Mouse (Mus musculus) kidney, adult 2 months (tissue): ENCODE results near the gene Rai1. TPM values are rescaled to one million over a fixed set of nuclear protein-coding genes. Genes with fewer than 3 reads are reported as not detected.

ENCODE experiments used
- DNase-seq: peaks from one replicate; pipeline ENCODE4 v3.0.0; 2021
- H3K27ac ChIP-seq: fragments of 200-500 bp; 2 replicates; pipeline ENCODE4 v1.5.1; 2012; ENCODE audit warnings: low read depth, low read length, control low read depth, inconsistent platforms; ENCODE audit not compliant: insufficient read depth
- H3K27me3 ChIP-seq: fragments of 200-500 bp; replicated peaks from 2 replicates; pipeline ENCODE4 v1.6.1; 2012; ENCODE audit warnings: mild to moderate bottlenecking, moderate library complexity, low read length, inconsistent platforms; ENCODE audit not compliant: control insufficient read depth, insufficient read depth
- H3K36me3 ChIP-seq: fragments of 200-500 bp; 2 replicates; pipeline ENCODE4 v1.6.1; 2012; ENCODE audit warnings: mild to moderate bottlenecking, moderate library complexity, low read length, inconsistent platforms; ENCODE audit not compliant: control insufficient read depth, insufficient read depth
- H3K4me1 ChIP-seq: fragments of 200-500 bp; 2 replicates; pipeline ENCODE4 v1.6.1; 2011; ENCODE audit warnings: low read length; ENCODE audit not compliant: control insufficient read depth, insufficient read depth
- H3K4me3 ChIP-seq: fragments of 200-500 bp; 2 replicates; pipeline ENCODE4 v1.5.1; 2011; ENCODE audit warnings: mild to moderate bottlenecking, low read depth, low read length, control low read depth; ENCODE audit not compliant: insufficient read depth
- CTCF ChIP-seq: fragments of 200-500 bp; conservative IDR thresholded peaks from 2 replicates; pipeline ENCODE4 v1.5.1; 2011; ENCODE audit warnings: low read depth, mild to moderate bottlenecking, control low read depth, low read length, moderate library complexity, mixed read lengths; ENCODE audit not compliant: insufficient read depth, insufficient read length
- POLR2A ChIP-seq: fragments of 200-500 bp; IDR thresholded peaks from one replicate; pipeline ENCODE4 v1.6.1; 2011; ENCODE audit warnings: low read depth, low read length, control low read depth
- WGBS: fragments of 180-500 bp; shearing (Covaris S2); methylation state at CpG from one replicate; pipeline ENCODE4 v1.1.7; 2018; 5-methylcytosine and 5-hydroxymethylcytosine counted together
- polyA plus RNA-seq: library from polyadenylated mRNA; depleted of rRNA; stranded (reverse); fragments of >200 nt; gene quantifications from 2 replicates; pipeline ENCODE4 v1.2.3, GENCODE M21; 2012; rRNA removed

Gene Rai1
- polyA plus RNA-seq, 1 experiment, result 26.1 TPM

DNA sequence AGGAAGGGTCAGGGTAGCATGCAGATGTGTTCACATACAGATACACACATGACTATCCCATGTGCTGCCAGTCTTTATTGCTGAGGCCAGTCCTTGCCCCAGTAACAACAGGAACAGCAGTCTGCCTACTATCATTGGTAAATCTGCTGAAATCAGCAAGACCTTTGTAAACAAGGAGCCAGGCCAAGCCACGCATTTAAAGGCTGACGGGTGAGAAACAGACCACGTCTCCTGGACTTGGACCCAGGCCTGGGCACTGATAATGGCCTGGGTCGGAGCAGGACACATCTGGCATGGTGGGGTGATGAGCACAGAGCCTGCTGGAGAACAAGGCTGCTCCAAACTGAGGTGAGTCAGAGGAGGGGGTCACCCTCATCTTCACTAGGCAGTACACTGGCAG is 135.7 kb downstream of the Rai1 start:
- H3K4me3 ChIP-seq, result no peak overlapping the region
- WGBS, result 65% methylated on average over 4 of the region's 4 CpGs
- H3K36me3 ChIP-seq, result no peaks in the 10 kb centered on the region; the same call in none of the 2 replicates
- H3K27me3 ChIP-seq, result no peaks in the 10 kb centered on the region
- no peak overlapping the region for H3K27ac ChIP-seq
- no peaks in the 10 kb centered on the region for H3K4me1 ChIP-seq
- no peak for TF ChIP-seq CTCF
- TF ChIP-seq POLR2A, result no peak
- no peak for DNase-seq

DNA sequence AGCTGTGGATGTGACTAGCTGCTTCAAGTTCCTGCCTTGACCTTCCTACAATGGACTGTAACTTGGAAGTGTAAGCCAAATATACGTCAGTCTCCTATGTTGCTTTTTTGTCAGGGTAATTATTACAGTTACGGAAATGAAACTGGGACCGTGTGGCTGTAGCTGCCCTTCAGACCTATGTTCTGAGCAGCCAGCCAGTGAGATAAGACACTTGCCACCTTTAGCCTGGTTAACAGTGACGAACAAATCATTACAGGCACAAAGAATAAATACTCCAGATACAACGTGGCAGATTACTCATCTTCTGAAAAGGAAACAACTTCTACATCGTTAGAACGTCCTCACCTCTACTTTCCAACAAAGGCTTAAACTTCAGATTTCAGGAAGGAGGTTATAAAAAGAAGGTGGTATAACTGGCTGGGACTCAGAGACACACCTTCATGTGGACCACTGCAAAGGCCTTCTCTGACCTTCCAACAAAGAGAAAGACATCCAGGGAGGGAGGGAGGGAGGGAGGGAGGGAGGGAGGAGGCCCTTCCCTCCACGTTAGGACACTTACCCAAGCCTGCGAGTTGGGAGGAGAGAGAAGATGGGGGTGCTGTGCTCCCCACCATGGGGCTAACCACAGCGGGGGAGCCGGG is 139.8 kb downstream of the Rai1 start:
- no peak for DNase-seq
- H3K27ac ChIP-seq, result no peak overlapping the region
- H3K27me3 ChIP-seq, result no peaks in the 10 kb centered on the region
- 72% methylated on average over 11 of the region's 11 CpGs for WGBS
- no peaks in the 10 kb centered on the region for H3K4me1 ChIP-seq
- H3K4me3 ChIP-seq, result no peak overlapping the region
- no peaks in the 10 kb centered on the region; the same call in none of the 2 replicates for H3K36me3 ChIP-seq
- TF ChIP-seq CTCF (no peak), POLR2A (no peak)

DNA sequence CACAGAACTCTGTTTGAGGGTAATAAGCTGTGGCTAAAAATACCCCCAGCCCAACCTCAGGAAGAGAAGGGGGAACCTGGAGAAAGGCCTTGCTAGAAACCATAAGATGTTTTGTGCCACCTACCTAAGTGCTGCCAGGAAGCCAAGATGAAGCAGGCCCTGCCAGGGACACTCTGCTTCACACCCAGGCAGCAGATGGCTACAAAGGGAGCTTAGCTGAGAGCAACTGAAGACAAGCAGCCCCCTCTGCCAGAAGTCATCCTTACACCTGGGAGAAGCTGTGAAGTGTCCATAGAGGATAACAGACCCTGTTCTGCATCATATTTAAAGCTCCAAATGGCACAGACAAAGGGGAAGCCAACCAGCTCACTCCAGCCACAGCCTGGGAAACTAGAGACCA is 141.3 kb downstream of the Rai1 start:
- Histone ChIP-seq H3K4me3 (no peak overlapping the region), H3K27me3 (no peaks in the 10 kb centered on the region), H3K27ac (no peak overlapping the region), H3K4me1 (no peaks in the 10 kb centered on the region), H3K36me3 (no peaks in the 10 kb centered on the region; the same call in 1 of the 2 replicates)
- TF ChIP-seq POLR2A (no peak), CTCF (no peak)
- no peak for DNase-seq

DNA sequence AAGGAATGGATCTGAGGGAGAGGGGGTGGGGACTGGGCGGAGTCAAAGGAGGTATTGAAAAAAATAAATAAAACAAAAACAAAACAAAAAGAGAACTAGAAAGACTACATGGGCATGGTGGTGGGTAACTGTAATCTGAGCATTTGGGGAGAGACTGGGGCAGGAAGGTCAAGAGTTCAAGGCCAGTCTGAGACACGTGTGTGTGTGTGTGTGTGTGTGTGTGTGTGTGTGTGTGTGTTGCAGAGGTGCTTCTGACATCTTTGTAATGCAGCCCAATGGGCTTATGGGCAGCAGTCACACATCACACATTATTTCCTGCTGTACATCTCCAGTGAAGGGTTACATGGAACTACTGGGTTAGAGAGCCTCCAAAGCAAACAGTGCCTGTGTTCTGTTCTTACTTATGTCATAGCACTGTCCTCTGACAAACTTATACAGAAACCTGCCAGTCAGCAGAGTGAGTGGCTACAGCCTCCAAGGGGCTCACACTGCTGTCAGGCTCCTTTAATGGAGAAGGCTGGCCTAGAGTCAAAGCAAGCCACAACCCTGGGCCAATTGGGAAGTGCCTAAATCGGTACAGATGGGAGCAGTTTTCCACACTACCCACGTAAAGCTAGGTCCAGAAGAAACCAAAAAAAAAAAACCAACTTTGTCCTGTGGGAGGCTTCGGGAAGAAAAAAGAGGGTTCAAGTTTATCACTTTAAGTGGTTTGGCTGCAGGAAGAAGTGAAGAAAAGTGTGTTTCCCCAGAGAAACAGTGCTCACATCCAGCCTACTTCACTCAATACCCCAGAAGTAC is 143.1 kb downstream of the Rai1 start:
- TF ChIP-seq POLR2A (no peak), CTCF (no peak)
- no peaks in the 10 kb centered on the region; the same call in 1 of the 2 replicates for H3K36me3 ChIP-seq
- no peak for DNase-seq
- H3K4me3 ChIP-seq, result no peak overlapping the region
- no peaks in the 10 kb centered on the region for H3K27me3 ChIP-seq
- no peaks in the 10 kb centered on the region for H3K4me1 ChIP-seq
- WGBS, result 59% methylated on average over 5 of the region's 5 CpGs
- H3K27ac ChIP-seq, result no peak overlapping the region

Other genes with a start within 250 kb of the Rai1 start
- gene Med9, start 156.8 kb upstream of the Rai1 start, polyA plus RNA-seq, result 20.4 and 25.7 TPM in 2 replicates
- gene Rasd1, start 140.1 kb upstream of the Rai1 start, polyA plus RNA-seq, result 7.2 and 8.9 TPM in 2 replicates
- 7.1 and 8.7 TPM in 2 replicates for gene Pemt, start 58.5 kb upstream of the Rai1 start, polyA plus RNA-seq
- 89.1 and 123 TPM in 2 replicates for gene Srebf1, start 117.6 kb downstream of the Rai1 start, polyA plus RNA-seq
- 95.2 and 125 TPM in 2 replicates for gene Tom1l2, start 247.9 kb downstream of the Rai1 start, polyA plus RNA-seq
- gene Drc3, start 248.3 kb downstream of the Rai1 start, polyA plus RNA-seq, result 2.6 and 2.8 TPM in 2 replicates